In the genomic region with DNA sequence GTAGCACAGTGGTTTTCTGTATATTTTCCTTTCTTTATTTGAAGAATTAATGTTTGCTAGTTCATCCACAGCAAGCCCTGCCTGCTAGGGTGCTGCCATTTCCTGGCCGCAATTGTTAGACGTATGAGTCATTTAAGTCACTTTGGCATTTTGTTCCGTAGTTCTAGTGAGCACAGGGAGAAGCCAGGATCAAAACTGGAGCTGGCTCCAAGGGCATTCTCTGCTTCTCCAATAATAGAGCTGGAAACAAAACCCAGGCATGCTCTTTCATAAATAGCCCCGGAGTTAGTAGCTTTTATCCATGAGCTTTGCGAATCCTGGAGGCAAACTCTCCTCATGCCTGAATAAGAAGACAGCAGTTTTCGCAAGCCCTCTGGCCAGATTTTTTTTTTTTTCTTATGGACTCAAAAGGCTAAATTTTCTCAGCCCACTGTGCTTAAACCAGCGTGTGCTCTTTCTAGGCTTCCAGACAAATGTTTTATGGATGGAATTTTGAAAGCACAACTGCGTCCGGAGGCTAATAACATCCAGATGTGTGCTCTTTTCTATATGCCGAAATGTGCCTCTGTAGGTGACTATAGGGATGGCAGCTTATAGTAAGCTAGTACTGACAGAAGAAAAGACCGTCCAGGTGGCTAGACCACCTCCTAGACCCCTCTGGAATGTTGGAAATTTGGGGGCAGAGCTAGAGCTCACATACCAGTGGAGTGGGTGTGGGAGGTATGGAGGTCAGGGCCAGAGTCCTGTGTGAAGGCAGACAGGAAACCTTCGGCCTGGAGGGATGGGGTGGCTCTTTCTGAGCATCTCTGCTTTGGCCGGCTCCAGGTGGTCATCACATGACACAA, we compare ENCODE assay signal across 8 mouse cellular contexts. TPM values are rescaled to one million over a fixed set of nuclear protein-coding genes. Genes with fewer than 3 reads are reported as not detected.
A peak's percentile ranks its signal among the peaks of the same experiment; 100 is the strongest.
DNase-seq lines count a peak whose midpoint lies in the region; ATAC-seq and TF ChIP-seq lines count a peak whose summit lies in the region.

No protein-coding gene starts in this region.

- H3K27me3 ChIP-seq in limb, embryonic 12.5 days, result no peaks in the 10 kb centered on the region

- DNase-seq in lung, adult 2 months, result no peak
- DNase-seq in lung, adult 18-20 months, result no peak
- peak; percentile 55 for DNase-seq in heart, adult 8-10 months (ENCODE audit: low spot score)
- no peak for DNase-seq in cerebellum, adult 9-11 months
- no peak for DNase-seq in thymus, postnatal 4 days

- no peaks in the 10 kb centered on the region for H3K9me3 ChIP-seq in limb, embryonic 12.5 days

- peak overlapping the region; percentile 60 for H3K4me3 ChIP-seq in lung, adult 2 months (replicated peaks; ENCODE audit: extremely low read depth, low read depth, low read length)
- peak overlapping the region; percentile 72 for H3K4me3 ChIP-seq in bone marrow, adult 2 months (replicated peaks; ENCODE audit: control insufficient read depth, low read depth, low read length)
- H3K4me3 ChIP-seq in limb, embryonic 12.5 days (replicated peaks), result peak overlapping the region; percentile 71
- H3K4me3 ChIP-seq in olfactory bulb, adult 2 months (ENCODE audit: insufficient read depth, low read depth, low read length), result peak overlapping the region; percentile 71

- H3K9ac ChIP-seq in limb, embryonic 12.5 days (replicated peaks), result peak overlapping the region; percentile 76

- H3K27ac ChIP-seq in bone marrow, adult 2 months (ENCODE audit: control insufficient read depth, insufficient read depth, low read depth, low read length, poor library complexity), result no peak overlapping the region
- H3K27ac ChIP-seq in limb, embryonic 12.5 days, result peak overlapping the region; percentile 95
- H3K27ac ChIP-seq in olfactory bulb, adult 2 months (ENCODE audit: insufficient read depth, low read depth, low read length), result no peak overlapping the region

- peak overlapping the region; percentile 89 for H3K4me2 ChIP-seq in limb, embryonic 12.5 days

- no peak for TF ChIP-seq CTCF in lung, adult 2 months (IDR thresholded peaks at IDR 0.05; ENCODE audit: insufficient read depth, low read length)
- no peak for TF ChIP-seq CTCF in bone marrow, adult 2 months (IDR thresholded peaks at IDR 0.05; ENCODE audit: control insufficient read depth, insufficient read depth, low read length)
- no peak for TF ChIP-seq CTCF in olfactory bulb, adult 2 months (IDR thresholded peaks at IDR 0.05; ENCODE audit: insufficient read depth, low read depth, low read length)

- 15% methylated on average over 13 of the region's 13 CpGs for WGBS in lung, adult 2 months
- 32% methylated on average over 13 of the region's 13 CpGs for WGBS in bone marrow, adult 2 months
- 5% methylated on average over 13 of the region's 13 CpGs for WGBS in limb, embryonic 12.5 days
- 9% methylated on average over 13 of the region's 13 CpGs for WGBS in olfactory bulb, adult 2 months

- no peak for TF ChIP-seq POLR2A in lung, adult 2 months (IDR thresholded peaks at IDR 0.05; ENCODE audit: borderline replicate concordance, extremely low read depth, low read depth, low read length)
- TF ChIP-seq POLR2A in bone marrow, adult 2 months (IDR thresholded peaks at IDR 0.05; ENCODE audit: borderline replicate concordance, control insufficient read depth, low read depth, low read length), result no peak
- no peak for TF ChIP-seq POLR2A in olfactory bulb, adult 2 months (IDR thresholded peaks at IDR 0.05; ENCODE audit: insufficient read depth, low read depth, low read length)

- H3K36me3 ChIP-seq in limb, embryonic 12.5 days, result peaks cover 17% of the 10 kb centered on the region

- ATAC-seq in limb, embryonic 12.5 days (ENCODE audit: insufficient number of reproducible peaks, insufficient read depth, low FRiP score, low TSS enrichment, low read depth), result peak; percentile 88

- peaks cover 4% of the 10 kb centered on the region; the same call in 1 of the 2 replicates for H3K4me1 ChIP-seq in lung, adult 2 months (ENCODE audit: control insufficient read depth, insufficient read depth, low read length)
- no peaks in the 10 kb centered on the region; the same call in 1 of the 2 replicates for H3K4me1 ChIP-seq in bone marrow, adult 2 months (ENCODE audit: control insufficient read depth, insufficient read depth, low read length)
- H3K4me1 ChIP-seq in limb, embryonic 12.5 days (replicated peaks), result peaks cover 15% of the 10 kb centered on the region
- peaks cover 8% of the 10 kb centered on the region for H3K4me1 ChIP-seq in olfactory bulb, adult 2 months (ENCODE audit: control insufficient read depth, insufficient read depth, low read length)

RNA-seq across cellular contexts. Expression of a gene that starts 0.6 kb away (rescaled TPM):
- polyA plus RNA-seq in lung, adult 2 months (2012; rRNA removed), result 101 and 155 TPM in 2 replicates
- 24.8 and 34.2 TPM in 2 replicates for polyA plus RNA-seq in bone marrow, adult 2 months (2011; ENCODE audit: insufficient read depth, insufficient read length, low replicate concordance, missing spikeins)
- total RNA-seq in heart, adult 8-10 months (2022), result 100 to 1,000 TPM; 186 to 266 (median 222) TPM
- 211 and 229 TPM in 2 replicates for polyA plus RNA-seq in limb, embryonic 12.5 days (2016; fragmentation: Nextera tagmentation; extraction: Ambion mirVana)
- polyA plus RNA-seq in olfactory bulb, adult 2 months (2012; ENCODE audit: insufficient read depth, insufficient read length, low replicate concordance, missing spikeins), result not detected in 2 replicates

RNA-seq across cellular contexts. Expression of a gene that starts 11.2 kb away (rescaled TPM):
- 1.1 and 1.5 TPM in 2 replicates for polyA plus RNA-seq in lung, adult 2 months (2012; rRNA removed)
- polyA plus RNA-seq in bone marrow, adult 2 months (2011; ENCODE audit: insufficient read depth, insufficient read length, low replicate concordance, missing spikeins), result 2.0 TPM in 1 of 2 replicates, not detected in the other
- 1 to 10 TPM; 2.3 to 3.5 (median 2.5) TPM for total RNA-seq in heart, adult 8-10 months (2022)
- polyA plus RNA-seq in limb, embryonic 12.5 days (2016; fragmentation: Nextera tagmentation; extraction: Ambion mirVana), result 0.59 and 0.97 TPM in 2 replicates
- not detected in 2 replicates for polyA plus RNA-seq in olfactory bulb, adult 2 months (2012; ENCODE audit: insufficient read depth, insufficient read length, low replicate concordance, missing spikeins)

Comparison
In these comparisons a context has a peak if more than half of its experiments do, and no peak if none do; other contexts are left out.
1. RNA of a gene that starts 0.6 kb away (polyA plus RNA-seq): 211 to 229 TPM in limb, embryonic 12.5 days, 101 to 155 TPM in lung, adult 2 months and 24.8 to 34.2 TPM in bone marrow, adult 2 months; not detected in olfactory bulb, adult 2 months; every median in the first group is over 10 times any median in the second.
2. Peak in every context shown above with its lines, with median percentiles within 50 percentile points of each other: H3K4me3 ChIP-seq.